Mouse (Mus musculus) stomach, embryonic 15.5 days (tissue): Measurements from ENCODE around the gene Ttc3. TPM values are rescaled to one million over a fixed set of nuclear protein-coding genes. Genes with fewer than 3 reads are reported as not detected.
"Not testable (repeated sequence)": the region's sequence is repeated elsewhere in the genome, so short reads cannot be mapped to it uniquely, and the experiment has no call there.

ENCODE experiments used
- ATAC-seq: fragments of 200-750 bp; cut with Nextera tagmentation; 2 replicates; pipeline ENCODE4 v1.8.0; 2017; ENCODE audit warnings: low read depth, moderate number of reproducible peaks, moderate TSS enrichment; ENCODE audit not compliant: insufficient read depth, low FRiP score
- H3K27ac ChIP-seq: fragments of 300-500 bp; sonication (generic); 2 replicates; pipeline ENCODE4 v1.5.1; 2015; ENCODE audit warnings: mild to moderate bottlenecking, inconsistent platforms
- H3K27me3 ChIP-seq: fragments of 300-500 bp; sonication (generic); replicated peaks from 2 replicates; pipeline ENCODE4 v1.6.1; 2015; ENCODE audit warnings: inconsistent platforms
- H3K36me3 ChIP-seq: fragments of 300-500 bp; sonication (generic); 2 replicates; pipeline ENCODE4 v1.6.1; 2015; ENCODE audit warnings: inconsistent platforms
- H3K4me1 ChIP-seq: fragments of 300-500 bp; sonication (generic); 2 replicates; pipeline ENCODE4 v1.6.1; 2015; ENCODE audit warnings: inconsistent platforms
- H3K4me2 ChIP-seq: fragments of 300-500 bp; sonication (generic); 2 replicates; pipeline ENCODE4 v1.6.1; 2015; ENCODE audit warnings: mild to moderate bottlenecking, inconsistent platforms
- H3K4me3 ChIP-seq: fragments of 300-500 bp; sonication (generic); replicated peaks from 2 replicates; pipeline ENCODE4 v1.5.1; 2015; ENCODE audit warnings: inconsistent platforms
- H3K9ac ChIP-seq: fragments of 300-500 bp; sonication (generic); 2 replicates; pipeline ENCODE4 v1.6.1; 2015; ENCODE audit warnings: inconsistent platforms
- H3K9me3 ChIP-seq: fragments of 300-500 bp; sonication (generic); 2 replicates; pipeline ENCODE4 v1.6.1; 2016; ENCODE audit warnings: inconsistent platforms
- WGBS: fragments of 180-500 bp; shearing (Covaris S2); methylation state at CpG from one replicate; pipeline ENCODE4 v1.1.7; 2015; 5-methylcytosine and 5-hydroxymethylcytosine counted together
- polyA plus RNA-seq: library from polyadenylated mRNA; unstranded; fragments of >200 nt; fragmentation: Nextera tagmentation; extraction: Ambion mirVana; gene quantifications from 2 replicates; pipeline ENCODE4 v1.2.1, GENCODE M21; 2015

Gene Ttc3
- polyA plus RNA-seq, 1 experiment from 2014 or later: 183 TPM

GRCm38 (mm10) chr16:94484752-94485535, 114.5 kb downstream of the Ttc3 start:
- no peaks in the 10 kb centered on the region for H3K27me3 ChIP-seq

GRCm38 (mm10) chr16:94487341-94487740, 116.9 kb downstream of the Ttc3 start:
- H3K4me3 ChIP-seq: no peak overlapping the region
- ATAC-seq: no peak
- WGBS: 71% methylated on average over 5 of the region's 5 CpGs

More at GRCm38 (mm10) chr16:94484752-94485535, 114.5 kb downstream of the Ttc3 start:
- H3K27ac ChIP-seq: no peak overlapping the region
- H3K36me3 ChIP-seq: no peaks in the 10 kb centered on the region
- no peak overlapping the region for H3K4me2 ChIP-seq
- H3K9me3 ChIP-seq: no peaks in the 10 kb centered on the region
- no peak overlapping the region for H3K9ac ChIP-seq
- no peaks in the 10 kb centered on the region for H3K4me1 ChIP-seq
- ATAC-seq: no peak
- no peak overlapping the region for H3K4me3 ChIP-seq
- WGBS: 72% methylated on average over 11 of the region's 11 CpGs

GRCm38 (mm10) chr16:94489326-94489725, 118.9 kb downstream of the Ttc3 start:
- H3K27me3 ChIP-seq: no peaks in the 10 kb centered on the region
- H3K4me1 ChIP-seq: no peaks in the 10 kb centered on the region
- H3K4me3 ChIP-seq: no peak overlapping the region
- H3K27ac ChIP-seq: no peak overlapping the region
- no peak for ATAC-seq
- no peaks in the 10 kb centered on the region for H3K36me3 ChIP-seq
- H3K4me2 ChIP-seq: no peak overlapping the region
- no peak overlapping the region for H3K9ac ChIP-seq
- WGBS: 90% methylated on average over 5 of the region's 5 CpGs
- no peaks in the 10 kb centered on the region for H3K9me3 ChIP-seq

More at GRCm38 (mm10) chr16:94487341-94487740, 116.9 kb downstream of the Ttc3 start:
- Histone ChIP-seq H3K36me3 (no peaks in the 10 kb centered on the region), H3K9ac (no peak overlapping the region), H3K27me3 (no peaks in the 10 kb centered on the region), H3K9me3 (no peaks in the 10 kb centered on the region), H3K4me1 (no peaks in the 10 kb centered on the region), H3K27ac (no peak overlapping the region), H3K4me2 (no peak overlapping the region)

- 90% methylated on average over 7 of the region's 7 CpGs for WGBS
Measured at GRCm38 (mm10) chr16:94497176-94497575, 126.8 kb downstream of the Ttc3 start.

DNA sequence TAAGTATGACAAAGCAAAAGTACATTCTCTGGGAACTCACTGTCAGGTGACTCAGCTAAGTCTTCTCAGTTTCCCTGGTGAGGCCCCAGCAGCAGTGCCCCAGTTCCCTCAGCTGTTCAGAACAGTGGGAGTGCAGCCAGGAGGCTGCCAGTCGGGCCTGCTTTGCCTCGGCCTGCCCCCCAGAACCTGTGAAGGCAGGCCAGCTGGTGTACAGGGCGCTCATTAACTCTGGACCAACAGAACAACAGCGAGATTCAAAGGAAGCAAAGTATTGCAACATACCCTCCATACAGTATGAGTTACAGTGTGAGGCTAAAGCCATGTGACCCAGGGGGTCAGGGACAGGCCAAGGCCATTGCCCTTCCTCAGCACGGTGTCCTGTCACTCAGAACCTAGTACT, 127.5 kb downstream of the Ttc3 start:
- H3K4me3 ChIP-seq: no peak overlapping the region
- H3K9me3 ChIP-seq: no peaks in the 10 kb centered on the region
- H3K4me1 ChIP-seq: no peaks in the 10 kb centered on the region
- H3K27ac ChIP-seq: no peak overlapping the region
- H3K27me3 ChIP-seq: no peaks in the 10 kb centered on the region
- H3K4me2 ChIP-seq: no peak overlapping the region
- peak; percentile 58; the same call in 1 of the 2 replicates for ATAC-seq
- H3K9ac ChIP-seq: no peak overlapping the region
- 63% methylated on average over 5 of the region's 5 CpGs for WGBS
- peaks cover 27% of the 10 kb centered on the region for H3K36me3 ChIP-seq

More at GRCm38 (mm10) chr16:94497176-94497575, 126.8 kb downstream of the Ttc3 start:
- not testable (repeated sequence) for H3K4me3 ChIP-seq, H3K9me3 ChIP-seq, H3K9ac ChIP-seq, H3K4me2 ChIP-seq, H3K27me3 ChIP-seq, H3K27ac ChIP-seq, H3K4me1 ChIP-seq, ATAC-seq
- H3K36me3 ChIP-seq: peaks cover 27% of the 10 kb centered on the region

DNA sequence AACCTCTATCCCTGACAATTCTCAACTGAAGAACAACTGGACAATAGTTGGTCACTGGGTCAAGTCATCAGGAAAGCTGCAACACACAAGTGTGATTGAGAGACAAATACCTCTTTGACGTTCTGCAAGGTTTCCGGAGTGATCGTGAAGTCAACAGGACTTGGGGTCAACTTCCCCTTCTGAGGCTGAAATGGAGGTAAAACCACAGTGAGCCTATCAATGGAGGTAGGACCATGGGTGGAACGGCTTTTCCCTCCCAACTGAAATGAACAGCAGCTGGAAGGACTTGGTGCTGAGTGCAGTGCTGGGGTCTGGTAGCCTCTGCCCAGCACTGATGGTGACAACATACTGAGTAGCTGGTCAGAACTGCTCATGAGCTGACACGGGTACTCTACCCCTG, 133.8 kb downstream of the Ttc3 start:
- no peak for ATAC-seq
- H3K36me3 ChIP-seq: peaks cover 38% of the 10 kb centered on the region
- no peak overlapping the region for H3K9ac ChIP-seq
- H3K4me3 ChIP-seq: no peak overlapping the region
- no peaks in the 10 kb centered on the region for H3K9me3 ChIP-seq
- no peaks in the 10 kb centered on the region for H3K4me1 ChIP-seq
- WGBS: 84% methylated on average over 5 of the region's 5 CpGs
- H3K27ac ChIP-seq: no peak overlapping the region
- H3K4me2 ChIP-seq: no peak overlapping the region
- no peaks in the 10 kb centered on the region for H3K27me3 ChIP-seq

- Histone ChIP-seq H3K27me3 (no peaks in the 10 kb centered on the region), H3K36me3 (peaks cover 34% of the 10 kb centered on the region; the same call in 1 of the 2 replicates), H3K4me3 (no peak overlapping the region), H3K27ac (no peak overlapping the region), H3K4me1 (no peaks in the 10 kb centered on the region), H3K4me2 (no peak overlapping the region), H3K9me3 (no peaks in the 10 kb centered on the region), H3K9ac (no peak overlapping the region)
- ATAC-seq: no peak
- WGBS: 91% methylated on average over 2 of the region's 2 CpGs
Measured at GRCm38 (mm10) chr16:94507071-94507470, 136.7 kb downstream of the Ttc3 start.

DNA sequence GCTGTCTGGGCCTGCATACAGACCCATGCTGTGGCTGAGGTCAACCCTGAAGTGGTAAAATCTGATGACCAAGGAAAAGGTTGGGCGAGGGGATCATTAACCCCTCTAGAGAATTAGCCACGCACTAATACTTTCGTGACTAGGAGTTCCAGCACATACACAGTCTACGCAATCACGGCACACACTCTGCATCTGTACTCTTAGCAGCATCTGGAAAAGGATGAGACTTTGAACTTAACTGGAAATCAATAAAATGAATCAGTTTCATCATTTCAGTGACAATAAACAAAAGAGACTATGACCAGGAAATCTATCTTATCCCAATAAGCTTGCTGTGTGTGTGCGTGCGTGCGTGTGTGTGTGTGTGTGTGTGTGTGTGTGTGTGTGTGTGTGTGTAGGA, 138.4 kb downstream of the Ttc3 start:
- no peak overlapping the region for H3K27ac ChIP-seq
- H3K4me2 ChIP-seq: no peak overlapping the region
- ATAC-seq: no peak
- peaks cover 27% of the 10 kb centered on the region; the same call in 1 of the 2 replicates for H3K36me3 ChIP-seq
- 87% methylated on average over 8 of the region's 8 CpGs for WGBS
- no peaks in the 10 kb centered on the region for H3K27me3 ChIP-seq
- no peak overlapping the region for H3K9ac ChIP-seq
- H3K4me3 ChIP-seq: no peak overlapping the region
- H3K4me1 ChIP-seq: no peaks in the 10 kb centered on the region
- no peaks in the 10 kb centered on the region for H3K9me3 ChIP-seq

- no peak overlapping the region for H3K4me3 ChIP-seq
Measured at GRCm38 (mm10) chr16:94509983-94510382, 139.6 kb downstream of the Ttc3 start.

GRCm38 (mm10) chr16:94517606-94518005, 147.2 kb downstream of the Ttc3 start:
- H3K4me3 ChIP-seq: no peak overlapping the region
- ATAC-seq: no peak
- no peaks in the 10 kb centered on the region for H3K9me3 ChIP-seq
- no peaks in the 10 kb centered on the region for H3K27me3 ChIP-seq
- 93% methylated on average over 2 of the region's 2 CpGs for WGBS
- no peak overlapping the region for H3K4me2 ChIP-seq
- peaks cover 16% of the 10 kb centered on the region; the same call in 1 of the 2 replicates for H3K4me1 ChIP-seq
- 0 out of 2 replicates have a peak, but pooled peaks cover 3% of the 10 kb centered on the region for H3K36me3 ChIP-seq
- H3K9ac ChIP-seq: no peak overlapping the region
- no peak overlapping the region for H3K27ac ChIP-seq

More at GRCm38 (mm10) chr16:94509983-94510382, 139.6 kb downstream of the Ttc3 start:
- no peak overlapping the region for H3K4me2 ChIP-seq
- no peak overlapping the region for H3K9ac ChIP-seq
- WGBS: 73% methylated on average over 2 of the region's 2 CpGs
- no peaks in the 10 kb centered on the region for H3K4me1 ChIP-seq
- no peak overlapping the region for H3K27ac ChIP-seq
- H3K36me3 ChIP-seq: peaks cover 19% of the 10 kb centered on the region; the same call in 1 of the 2 replicates
- H3K9me3 ChIP-seq: no peaks in the 10 kb centered on the region
- no peak for ATAC-seq
- no peaks in the 10 kb centered on the region for H3K27me3 ChIP-seq
